Mouse (Mus musculus) cerebellum, adult 11 months (tissue): Measurements from ENCODE around the gene Hexa.

ENCODE experiments used
- DNase-seq: peaks from one replicate; pipeline ENCODE4 v3.0.0; 2022

The Hexa gene

DNA sequence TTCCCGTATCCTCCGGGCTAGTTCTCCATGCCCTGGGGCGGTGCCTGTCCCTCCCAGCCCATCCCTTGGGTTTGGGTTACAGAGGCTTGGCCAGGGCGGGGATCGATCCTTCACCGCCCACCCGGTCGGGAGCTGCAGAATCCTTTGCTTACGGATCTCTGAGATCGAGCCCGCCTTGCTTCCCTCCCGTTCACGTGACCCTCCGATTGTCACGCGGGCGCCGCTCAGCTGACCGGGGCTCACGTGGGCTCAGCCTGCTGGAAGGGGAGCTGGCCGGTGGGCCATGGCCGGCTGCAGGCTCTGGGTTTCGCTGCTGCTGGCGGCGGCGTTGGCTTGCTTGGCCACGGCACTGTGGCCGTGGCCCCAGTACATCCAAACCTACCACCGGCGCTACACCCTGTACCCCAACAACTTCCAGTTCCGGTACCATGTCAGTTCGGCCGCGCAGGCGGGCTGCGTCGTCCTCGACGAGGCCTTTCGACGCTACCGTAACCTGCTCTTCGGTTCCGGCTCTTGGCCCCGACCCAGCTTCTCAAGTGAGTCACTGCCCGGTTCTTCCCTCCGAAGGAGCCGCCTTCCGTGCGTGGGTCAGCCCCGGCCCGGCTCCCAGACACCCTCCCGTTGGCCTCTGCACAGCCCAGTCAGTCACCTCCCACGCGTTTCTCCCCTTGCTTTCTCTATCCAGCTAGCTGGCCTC lies at the start of gene Hexa, which contains the start of gene Tmem202:
Gene Hexa (plus strand): TSS at position 100 of the 697 bp plus-strand sequence.
Gene Tmem202 (minus strand): TSS at position 407 of the 697 bp plus-strand sequence.
- peak; percentile 70 for DNase-seq

DNA sequence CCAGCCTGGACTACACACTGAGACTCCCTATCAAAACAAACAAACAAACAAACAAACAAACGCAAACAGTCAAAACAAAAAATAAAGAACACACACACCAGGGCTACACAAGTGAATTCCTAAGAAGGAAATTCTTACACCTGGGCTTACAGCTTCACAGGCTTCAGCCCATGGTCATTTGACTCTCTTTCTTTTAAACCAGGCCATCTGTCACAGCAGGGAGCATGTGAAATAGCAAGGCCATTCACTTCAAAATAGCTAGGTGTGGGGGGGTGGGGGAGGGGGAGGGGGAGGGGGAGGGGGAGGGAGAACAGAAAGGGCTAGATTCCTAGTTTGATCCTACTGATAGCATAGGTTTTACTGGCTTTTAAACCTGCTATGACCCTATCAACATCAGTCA lies 31.2 kb upstream of the Hexa start:
- no peak for DNase-seq

DNA sequence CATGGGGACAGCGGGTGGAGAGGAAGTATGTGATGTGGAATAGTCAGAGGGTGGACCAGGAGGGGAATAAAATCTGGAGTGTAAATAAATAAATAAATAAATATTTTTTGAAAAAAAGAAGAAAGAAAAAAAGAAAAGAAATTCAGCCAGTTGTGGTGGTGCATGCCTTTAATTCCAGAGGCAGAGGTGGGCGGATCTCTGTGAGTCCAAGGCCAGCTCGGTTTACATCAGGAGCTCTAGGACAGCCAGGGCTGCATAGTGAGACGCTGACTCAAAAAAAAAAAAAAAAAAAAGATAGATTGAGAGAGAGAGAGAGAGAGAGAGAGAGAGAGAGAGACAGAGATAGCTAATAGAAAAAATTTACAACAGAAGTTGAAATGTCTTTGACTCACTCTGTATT lies 27.0 kb upstream of the Hexa start:
- DNase-seq = no peak

DNA sequence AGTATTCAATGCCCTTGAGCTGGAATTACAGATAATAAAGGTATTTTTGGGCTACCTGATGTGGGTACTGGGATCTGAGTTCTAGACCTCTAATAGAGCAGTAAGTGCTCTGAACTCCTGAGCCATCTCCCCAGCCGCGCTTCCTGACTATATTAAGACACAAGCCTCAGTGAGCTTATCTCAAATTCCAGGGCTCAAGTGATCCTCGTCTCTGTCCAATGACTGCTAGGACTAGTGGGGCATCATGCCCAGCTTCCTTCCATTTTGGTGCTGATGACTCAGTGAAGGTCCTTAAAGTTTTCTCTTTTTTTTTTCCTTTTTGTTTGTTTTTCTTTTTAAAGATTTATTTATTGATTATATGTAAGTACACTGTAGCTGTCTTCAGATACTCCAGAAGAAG lies 24.3 kb upstream of the Hexa start:
- no peak for DNase-seq

DNA sequence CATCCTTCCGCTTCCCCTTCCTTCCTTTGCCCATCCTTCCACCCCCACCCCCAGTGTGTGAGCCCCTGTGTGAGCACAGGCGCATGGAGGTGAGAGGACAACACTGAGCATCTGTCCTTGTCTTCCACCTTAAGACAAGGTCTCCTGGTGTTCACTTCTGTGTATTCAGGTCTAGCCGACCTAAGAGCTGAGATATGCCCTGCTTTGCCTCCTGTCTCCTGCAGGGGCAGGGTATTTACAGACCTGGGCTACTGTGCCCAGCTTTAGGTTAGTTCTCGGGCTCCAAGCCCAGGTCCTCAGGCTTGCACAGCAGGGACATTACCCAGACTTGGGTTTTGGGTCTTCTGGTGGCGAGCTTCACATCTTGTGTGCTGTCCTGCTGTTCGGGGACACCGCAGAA lies 22.2 kb upstream of the Hexa start:
- DNase-seq = no peak

DNA sequence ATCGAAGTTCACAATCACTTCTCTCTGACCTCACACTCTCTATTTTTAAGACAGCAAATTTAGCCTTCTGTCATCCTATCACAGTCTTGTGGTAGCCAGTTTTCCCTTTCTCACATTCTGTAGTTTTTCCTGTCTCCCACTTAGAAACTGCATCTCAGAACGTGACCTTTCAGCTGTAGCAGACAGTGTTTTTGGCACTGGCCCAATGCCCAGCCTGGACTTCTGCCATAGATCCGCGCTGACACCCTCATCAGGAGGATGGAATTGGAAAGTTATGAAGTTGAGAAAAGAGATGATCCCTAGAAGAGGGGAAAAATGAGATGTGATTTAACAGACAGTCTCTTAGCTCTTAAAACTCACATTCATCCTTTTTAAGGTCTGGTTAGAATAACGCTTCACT lies 20.4 kb upstream of the Hexa start:
- no peak for DNase-seq

DNA sequence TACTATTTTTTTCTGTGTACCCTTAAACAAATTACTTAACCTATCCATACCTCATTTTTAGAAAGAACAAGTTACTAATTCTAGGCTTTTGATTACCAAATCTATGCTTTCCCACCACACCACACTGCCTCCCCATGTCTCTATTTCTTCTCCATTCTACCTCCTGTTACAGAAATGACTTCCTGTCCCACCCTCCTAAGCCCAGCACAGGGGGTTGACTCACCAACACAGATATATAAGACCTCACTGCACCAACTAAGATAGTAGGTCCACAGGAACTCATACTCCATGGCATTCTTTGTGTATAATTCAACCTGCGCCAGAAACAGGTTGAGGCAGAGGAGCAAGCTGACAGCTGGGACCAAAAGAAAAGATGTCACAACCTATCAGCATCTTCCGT lies 19.9 kb upstream of the Hexa start:
- no peak for DNase-seq

DNA sequence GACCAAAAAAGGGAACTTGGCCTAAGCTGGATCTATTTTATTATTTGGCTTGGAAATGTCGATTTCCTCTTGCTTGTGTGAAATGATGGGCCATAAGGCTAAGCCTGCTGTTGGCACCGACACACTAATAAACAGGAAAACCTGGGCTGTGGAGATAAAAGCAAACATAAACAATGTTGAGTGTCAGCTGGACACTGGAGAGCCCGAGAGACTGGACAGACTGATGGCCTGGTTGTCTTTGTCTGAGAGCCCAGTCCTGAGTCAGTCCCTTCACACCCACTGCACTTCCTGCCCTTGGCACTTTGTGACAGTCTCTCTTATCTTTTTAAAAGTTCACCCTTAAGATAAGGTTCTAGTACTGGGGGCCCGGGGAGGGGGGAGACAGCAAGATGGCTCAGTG lies 16.4 kb upstream of the Hexa start:
- DNase-seq = no peak

DNA sequence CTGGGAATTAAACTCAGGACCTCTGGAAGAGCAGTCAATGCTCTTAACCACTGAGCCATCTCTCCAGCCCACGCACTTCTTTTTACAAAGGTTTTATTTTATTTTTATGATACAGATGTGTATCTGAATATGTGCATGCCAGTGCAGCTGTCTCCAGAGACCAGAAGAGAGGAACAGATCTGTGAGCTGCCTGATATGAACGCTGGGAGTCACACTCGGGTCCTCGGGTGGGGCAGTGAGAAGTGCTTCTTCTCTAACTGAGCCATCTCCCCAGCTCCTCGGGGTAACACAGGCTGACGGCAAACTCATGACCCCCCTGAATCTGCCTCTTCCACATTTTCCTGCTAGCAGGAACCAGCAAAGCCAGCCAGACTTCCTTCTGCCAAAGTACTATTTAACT lies 12.6 kb upstream of the Hexa start:
- no peak for DNase-seq

DNA sequence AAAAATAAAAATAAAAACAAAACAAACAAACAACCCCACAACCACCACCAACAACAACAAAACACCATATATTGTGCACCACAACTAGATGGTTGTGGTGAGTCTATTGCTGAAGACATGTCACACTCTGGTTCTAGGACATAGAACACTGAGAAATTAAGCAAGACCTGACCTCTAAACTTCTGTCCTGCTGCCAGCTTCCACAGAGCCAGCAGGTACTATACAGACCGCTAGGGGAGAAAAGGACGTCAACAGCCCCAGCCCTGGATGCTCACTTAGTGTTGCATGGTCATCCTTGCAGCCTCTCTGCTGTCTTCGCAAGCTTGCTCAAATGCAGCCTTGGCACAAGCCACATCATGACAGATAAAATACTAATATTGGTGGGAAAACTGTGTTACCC lies 11.8 kb upstream of the Hexa start:
- DNase-seq = no peak

DNA sequence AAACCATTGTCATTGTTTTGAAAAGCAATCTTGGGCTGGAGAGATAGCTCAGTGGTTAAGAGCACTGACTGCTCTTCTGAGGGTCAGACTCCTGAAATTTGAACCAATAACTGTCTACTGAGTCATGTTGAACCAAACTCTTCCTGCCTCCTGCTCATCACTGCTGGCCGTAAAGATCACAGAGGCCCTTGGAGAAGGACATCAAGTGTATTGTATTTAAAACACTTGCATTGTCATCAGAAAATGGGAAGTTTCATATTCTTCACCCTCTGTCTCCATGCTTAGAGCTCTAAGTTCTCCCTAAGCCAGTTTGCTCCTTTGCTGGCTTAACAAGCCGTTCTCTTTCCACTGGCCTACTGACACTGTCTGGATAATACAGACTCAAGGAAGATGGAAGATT lies 11.1 kb upstream of the Hexa start:
- DNase-seq = no peak

DNA sequence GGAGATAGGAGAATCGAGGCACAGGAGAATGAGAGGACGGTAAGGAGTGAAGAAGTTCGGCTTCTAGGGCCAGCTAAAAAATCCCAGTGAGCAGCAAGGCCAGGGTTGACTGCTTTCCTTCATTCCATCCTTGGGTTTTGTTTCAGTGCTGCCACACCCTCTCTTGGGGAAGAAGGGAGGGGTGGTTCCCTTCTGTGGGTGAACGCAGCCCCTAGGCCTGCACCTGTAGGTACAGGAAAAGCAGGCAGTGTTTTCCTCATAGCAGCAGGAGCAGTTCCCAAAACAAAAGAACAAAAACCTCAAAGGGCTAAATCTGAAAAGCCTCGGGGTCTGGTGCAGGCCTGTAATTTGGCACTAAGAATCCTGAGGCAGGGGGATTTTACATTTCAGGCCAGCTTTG lies 7.7 kb upstream of the Hexa start:
- no peak for DNase-seq

DNA sequence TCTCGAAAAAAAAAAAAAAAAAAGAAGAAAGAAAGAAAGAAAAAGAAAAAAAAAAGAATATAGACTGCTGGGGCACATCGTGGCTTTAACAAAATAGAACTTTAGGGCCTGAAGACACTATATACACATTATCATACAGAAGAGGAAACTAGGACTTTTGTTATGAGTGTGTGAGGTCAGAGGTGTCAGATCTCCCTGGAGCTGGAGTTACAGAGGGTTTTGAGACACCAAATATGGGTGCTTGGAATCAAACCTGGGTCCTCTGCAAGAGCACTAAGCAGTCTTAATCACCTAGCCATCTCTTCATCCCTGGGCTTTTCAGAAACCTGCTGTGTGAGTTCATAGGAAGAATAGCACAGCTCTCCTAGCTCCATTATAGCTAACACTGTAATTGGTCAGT lies 5.9 kb upstream of the Hexa start:
- no peak for DNase-seq

DNA sequence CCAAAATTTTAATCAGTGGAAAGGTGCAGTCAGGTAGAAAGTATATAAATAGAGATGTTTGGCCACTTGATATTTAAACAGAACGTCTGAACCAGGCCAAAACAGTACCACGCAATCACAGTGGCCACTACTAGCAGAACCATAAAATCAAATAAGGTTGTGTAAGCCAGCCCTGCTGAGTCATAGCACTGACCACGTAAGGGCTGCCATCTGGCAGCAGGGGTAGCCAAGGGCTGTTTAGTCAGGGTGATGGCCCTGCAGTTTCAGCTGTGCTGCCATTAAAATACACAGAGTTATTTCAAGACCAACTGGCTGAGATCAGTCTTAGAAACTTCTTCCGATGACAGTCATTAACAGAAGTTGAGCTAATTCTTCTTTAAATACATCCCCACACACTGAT lies 5.5 kb upstream of the Hexa start:
- DNase-seq = peak; percentile 65

DNA sequence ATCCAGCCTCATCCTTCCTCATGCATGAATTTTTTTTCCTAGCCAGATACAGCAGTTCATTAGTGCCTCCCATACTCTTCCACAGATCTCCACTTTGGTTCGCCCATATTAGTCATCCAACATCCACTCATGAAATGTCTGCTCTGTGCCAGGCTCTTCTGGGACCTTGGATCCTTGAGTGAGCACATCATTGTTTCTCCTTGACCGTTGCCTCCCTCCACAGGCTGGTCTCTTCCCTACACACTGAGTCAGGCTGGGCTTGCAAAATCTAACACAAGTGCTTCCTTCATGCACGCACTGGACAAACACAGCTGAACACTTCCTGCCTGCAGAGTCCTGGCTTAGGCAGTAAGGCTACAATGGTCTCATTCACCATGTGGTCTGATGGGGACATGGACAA lies 1.7 kb upstream of the Hexa start:
- DNase-seq = no peak

DNA sequence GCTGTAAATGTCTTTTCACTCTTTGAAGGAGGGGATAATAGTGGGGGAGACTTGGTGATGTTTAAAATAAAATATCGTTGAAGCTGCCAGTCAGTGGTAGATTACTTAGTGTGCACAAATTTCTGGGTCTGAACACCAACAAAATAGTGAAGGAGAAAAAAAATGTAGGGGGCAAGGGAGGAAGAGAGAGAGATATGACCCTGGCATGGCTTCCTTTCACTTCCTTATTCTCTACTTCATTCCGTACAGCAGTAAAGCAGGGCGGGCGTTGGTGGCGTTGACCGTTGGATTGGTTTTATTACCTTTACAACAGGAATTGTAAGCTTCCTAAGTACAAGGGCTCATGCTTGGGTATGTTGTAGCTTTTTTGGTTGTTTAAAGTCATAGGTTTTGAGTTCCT lies 2.3 kb downstream of the Hexa start:
- DNase-seq = no peak

DNA sequence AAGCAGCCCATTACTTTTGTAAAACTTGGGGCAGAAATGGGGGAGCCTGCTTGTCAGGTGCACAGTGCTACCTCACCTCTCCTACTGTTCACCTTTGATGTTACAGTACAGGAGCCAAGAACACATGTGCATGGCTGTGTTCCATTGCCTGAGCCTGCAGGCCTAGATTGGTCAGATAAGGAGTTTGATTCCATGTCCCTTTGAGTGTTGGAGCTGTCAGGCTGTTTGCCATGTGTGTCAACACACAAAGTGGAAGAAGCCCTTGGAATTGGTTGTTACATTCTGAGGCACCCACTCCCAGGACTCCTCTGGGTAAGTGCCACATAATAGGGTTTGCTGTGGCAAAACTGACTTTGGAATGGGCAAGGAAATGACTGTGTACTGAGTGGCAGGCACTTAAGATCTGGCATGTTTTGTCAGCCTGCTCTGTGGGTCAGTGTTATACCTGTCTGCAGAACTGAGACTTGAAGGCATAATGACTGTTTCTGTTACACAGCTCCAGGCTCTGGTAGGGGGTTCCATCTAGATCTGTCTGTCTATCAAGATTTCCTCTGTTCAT lies 3.5 kb downstream of the Hexa start:
- DNase-seq = no peak

DNA sequence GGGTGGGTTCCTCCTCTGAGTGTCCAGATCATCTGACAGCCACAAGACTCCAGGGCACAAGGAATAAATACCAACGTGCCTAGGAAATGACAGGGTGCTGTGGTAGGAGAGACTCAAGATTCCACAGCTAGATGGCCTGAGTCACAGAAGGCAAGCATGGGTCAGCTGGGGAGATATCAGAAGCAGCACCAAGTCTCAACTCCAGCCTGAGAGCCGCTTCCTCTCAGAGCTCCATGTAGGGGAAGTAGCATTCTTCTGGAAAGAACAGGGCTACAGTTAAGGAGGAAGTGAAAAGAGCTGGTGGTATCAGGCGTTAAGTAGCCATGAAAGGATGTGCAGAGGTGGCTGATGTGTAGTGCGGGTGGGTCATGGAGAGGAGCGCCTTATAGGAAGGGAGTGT lies 5.4 kb downstream of the Hexa start:
- DNase-seq = no peak

DNA sequence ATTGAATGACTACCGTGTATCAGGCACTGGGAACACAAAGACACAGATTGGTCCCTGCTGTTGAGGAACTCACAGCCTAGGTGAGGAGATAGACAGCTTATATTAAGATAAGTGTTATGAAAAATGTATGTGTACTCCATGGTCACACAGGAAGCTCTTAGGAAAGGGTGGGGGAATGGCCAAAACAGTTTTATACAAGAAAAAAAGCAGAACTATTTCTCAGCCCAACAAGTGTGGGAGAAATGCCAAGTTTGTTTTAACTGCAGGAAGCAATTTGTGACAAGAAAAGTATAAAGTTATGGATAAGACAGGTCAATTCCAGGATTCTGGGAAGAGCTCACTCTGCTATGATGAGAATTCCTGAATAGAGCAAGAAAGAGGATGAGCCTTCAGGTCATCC lies 8.5 kb downstream of the Hexa start:
- no peak for DNase-seq

DNA sequence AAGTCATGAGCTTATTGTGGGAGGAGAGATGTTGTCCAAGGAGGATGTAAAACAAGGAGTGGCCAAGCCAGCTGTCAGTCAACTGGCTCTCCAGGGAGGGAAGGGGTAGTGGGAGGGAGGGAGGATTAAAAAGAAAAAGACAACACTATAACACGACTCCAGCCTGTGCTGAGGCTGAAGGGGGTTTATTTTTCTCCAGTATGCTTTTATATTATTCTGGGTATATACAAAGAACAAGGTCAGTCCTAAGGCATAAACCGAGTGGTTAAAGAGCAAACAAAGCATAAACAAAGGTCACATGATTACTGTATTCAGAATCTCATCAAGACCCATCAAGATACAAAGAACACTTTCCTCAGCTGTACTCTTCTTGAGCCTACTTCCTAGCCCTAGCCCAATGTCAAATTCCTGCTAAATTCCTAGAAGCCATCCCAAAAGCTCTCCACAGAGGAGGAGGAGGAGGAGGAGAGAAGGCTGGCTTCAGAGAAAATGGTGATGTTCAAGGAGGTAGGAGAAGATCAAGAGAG lies 9.7 kb downstream of the Hexa start:
- DNase-seq = no peak

DNA sequence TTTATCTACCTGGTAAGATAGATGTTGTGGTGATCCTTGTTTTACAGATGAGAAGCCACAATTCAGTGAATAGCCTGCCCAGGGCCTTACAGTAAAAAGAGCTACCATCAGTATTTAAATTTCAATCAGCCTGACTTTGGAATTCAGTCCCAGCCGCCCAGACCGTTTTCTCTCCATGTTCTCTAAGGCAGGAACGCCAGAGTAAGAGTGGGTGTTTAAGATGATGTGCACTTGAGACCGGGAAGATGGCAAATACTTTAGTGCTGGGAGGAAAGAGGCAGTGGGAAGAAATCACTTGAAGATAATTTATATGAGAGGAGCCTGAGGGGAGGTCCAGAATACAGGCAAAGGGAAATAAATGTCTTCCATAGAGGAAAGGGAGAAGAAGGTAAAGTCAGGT lies 10.7 kb downstream of the Hexa start:
- DNase-seq = no peak

DNA sequence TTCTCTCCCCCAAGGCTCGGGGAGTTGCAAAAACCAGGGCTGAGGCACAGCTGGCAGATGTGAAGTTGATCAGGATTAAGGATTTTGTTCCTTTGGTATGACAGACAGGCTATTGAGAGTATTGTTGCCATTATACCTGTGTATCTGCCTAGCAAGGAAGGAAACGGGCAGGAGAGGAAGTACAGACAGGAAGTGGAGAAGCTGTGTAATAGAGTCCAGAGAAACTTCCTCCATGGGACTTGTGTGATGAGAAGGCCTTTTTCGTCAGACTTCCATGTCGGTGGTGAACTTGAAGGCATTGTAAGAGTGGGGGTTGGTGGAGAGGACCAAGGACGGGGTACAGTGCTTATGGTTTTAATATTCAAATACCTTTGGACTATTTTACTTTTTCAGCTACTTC lies 11.7 kb downstream of the Hexa start:
- no peak for DNase-seq

DNA sequence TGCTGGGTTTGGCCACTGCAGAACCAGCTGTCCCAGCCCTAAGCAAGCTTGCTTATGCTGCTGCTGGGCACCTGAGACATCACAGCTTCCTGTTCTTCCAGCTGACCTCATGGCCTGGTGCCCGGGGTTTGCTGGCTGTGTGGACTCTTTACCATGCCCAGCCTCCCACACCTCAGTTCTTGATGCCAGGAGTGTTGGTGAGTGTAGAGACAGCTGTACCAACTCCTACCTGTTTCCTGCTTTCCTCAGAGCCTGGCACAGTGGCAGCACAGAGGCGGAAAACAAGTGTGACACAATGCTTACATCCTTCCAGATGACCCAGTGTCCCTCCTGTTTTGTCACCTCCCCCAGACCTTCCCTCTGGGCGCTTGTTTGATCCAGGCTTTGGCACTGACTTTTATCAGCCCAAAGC lies 12.3 kb downstream of the Hexa start:
- no peak for DNase-seq

DNA sequence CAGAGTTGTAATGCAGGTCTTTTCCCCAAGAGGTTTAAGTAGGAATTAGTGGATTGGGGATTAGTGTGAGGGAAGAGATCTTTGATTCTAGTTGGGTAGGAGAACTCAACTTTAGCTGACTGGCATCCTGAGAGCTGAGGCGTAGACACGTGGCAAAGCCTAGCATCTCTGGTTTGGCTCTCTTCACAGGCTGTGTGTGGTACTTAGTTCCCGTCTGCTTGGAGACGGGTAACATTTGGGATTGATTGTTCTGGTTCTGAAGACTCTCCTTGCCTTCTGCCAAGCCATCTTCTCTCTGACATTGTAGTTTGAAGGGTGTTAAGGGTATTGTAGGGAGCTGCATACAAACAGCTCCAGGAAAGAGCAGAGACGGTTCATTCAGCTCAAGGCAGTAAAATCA lies 13.3 kb downstream of the Hexa start:
- DNase-seq = no peak

DNA sequence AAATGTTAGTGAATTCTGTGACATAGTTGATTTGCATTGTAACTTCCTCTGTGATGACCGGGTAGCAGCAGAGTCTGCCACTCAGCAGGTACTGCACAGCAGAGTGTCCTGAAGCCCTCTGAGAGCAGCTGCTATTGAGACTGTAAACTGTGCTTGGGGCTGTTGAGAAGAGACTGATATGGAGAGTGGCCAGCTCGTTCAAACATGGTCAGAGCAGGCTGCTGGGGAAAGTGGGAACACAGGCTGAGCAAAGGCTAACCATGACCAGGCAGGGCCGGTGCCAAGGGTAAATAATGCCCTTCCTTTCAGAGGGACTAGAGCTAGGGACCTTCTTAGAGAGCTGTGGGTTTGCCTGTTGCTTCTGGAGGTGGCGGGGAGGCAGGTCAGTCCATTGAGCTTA lies 14.4 kb downstream of the Hexa start:
- no peak for DNase-seq
